Mouse (Mus musculus): ENCODE measurements around the gene Tas2r134. TPM values are rescaled to one million over a fixed set of nuclear protein-coding genes. Genes with fewer than 3 reads are reported as not detected.

The Tas2r134 gene
- not detected for polyA plus RNA-seq (2017; shearing (Covaris generic))

DNA sequence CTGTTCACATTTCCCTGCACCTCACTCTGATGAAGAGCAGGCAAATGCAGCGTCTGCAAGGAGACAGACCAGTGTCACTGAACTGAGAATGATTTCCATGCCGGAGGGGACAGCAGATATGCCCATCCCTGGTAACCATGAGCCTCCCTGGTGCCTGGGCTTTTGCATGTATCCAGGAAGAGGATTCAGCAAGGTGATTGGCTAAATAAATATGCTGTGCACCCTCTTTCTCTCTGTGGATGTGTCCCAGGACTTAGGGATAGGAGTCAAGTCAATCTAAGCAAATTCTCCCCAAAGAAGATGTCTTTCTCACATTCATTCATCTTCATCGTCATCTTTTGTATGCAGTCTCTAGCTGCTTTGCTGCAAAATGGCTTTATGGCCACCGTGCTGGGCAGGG is at the start of gene Tas2r134:
TSS of gene Tas2r134 (plus strand) at position 301 of the 400 bp plus-strand sequence.
- ATAC-seq: no peak

- ATAC-seq: no peak
Observed at GRCm38 (mm10) chr2:51579767-51580166, 47.5 kb upstream of the Tas2r134 start.

DNA sequence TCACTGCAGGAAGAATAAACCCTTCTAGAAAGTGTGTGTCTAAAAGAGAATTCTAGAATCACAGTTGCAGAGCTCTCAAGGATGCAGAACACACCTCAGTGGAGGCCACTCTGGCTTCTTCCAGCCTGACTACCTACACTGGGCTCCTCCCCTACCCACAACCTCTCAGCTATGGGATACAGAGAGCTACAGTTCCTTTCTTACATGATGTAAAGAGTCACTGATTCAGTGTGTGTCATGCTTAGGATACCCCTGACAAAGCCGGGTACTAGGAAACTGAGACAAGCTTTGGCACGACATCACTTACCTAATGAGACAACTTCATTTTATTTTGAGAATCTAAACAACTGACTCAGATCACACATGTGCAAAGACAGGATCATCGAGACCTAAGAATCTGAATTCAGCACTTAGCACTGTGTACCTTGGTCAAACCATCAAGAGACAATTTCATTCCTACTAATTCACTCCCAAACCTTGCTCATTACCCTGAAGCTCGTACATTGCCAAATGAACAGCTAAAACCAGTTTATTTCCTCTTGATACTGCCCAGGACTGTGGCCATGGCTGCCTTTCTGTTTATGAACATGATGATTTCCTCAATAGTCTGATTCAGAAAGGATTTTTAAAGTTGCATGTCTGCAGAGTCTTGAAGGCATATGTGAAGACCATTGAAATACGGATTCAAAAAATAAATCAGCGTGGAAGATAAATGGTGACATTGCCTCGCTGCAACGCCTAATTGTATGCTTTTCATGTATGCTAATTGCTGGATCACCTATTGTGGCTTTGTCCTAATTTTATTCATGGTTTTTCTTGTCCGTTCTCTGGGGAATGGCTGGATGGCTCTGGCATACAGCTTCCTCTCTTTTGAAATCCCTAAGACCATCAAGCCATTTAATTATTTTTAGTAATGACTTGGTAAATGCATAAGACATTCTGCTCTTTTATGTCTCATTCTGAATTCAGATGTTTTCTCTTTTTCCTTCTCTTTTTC is 43.0 kb upstream of the Tas2r134 start:
- no peak for ATAC-seq

DNA sequence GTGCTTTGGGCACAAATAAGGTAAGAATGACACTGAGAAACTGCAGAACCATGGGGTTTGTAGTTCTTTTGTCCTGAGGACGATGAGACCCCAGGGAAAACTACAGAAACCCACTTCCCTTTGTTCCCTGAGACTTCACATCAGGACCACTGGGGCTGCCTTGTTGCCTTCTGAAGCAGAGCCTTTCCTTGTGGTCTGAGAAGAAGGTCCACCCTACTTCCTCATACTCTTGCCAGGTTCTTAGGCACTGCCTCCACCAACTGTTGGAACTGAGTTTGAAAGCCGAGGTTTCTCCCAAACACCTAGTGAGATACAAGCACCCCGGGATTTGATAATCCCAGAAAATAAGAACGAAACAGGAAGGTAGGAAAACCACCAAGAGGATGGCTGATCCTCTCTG is 39.0 kb upstream of the Tas2r134 start:
- no peak for ATAC-seq

GRCm38 (mm10) chr2:51588895-51589294 is 38.4 kb upstream of the Tas2r134 start:
- no peak for ATAC-seq

DNA sequence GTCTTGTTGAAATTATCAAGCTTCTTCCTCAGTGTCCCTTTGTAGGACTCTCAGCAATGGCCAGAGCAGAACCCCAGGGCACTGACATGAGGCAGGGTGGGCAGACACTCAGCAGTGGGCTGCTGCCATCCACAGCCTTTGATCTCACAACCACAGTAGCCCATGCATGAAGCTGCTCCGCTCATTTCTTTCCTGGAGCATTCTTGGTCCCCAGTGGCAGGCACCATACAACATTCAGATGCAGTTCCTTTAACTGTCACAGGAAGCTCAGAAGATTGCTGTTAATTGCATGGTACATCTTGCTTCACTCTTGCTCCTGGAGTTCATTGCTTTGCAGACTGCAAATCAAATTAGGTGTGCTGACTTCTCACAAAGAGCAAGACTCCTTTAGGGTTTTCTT is 37.7 kb upstream of the Tas2r134 start:
- no peak for ATAC-seq

DNA sequence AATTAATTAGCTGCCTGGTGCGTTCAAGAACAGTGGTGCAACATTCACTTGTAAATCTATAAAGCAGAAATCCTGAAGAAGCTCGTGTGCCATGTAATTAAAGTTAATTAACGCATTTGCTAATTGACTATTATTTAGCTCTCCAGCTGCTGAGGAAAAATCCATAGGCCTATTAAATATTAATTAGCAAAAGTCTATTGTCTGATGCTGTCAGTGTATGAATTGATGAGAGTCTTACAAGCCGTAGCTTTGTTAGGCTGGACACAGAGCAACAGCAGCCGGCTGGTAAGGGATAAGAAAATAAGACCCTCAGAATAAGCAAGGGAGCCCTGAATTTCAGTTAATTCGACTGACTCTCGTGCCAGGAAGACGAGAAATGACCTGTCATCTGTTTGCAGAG is 37.0 kb upstream of the Tas2r134 start:
- ATAC-seq: no peak

DNA sequence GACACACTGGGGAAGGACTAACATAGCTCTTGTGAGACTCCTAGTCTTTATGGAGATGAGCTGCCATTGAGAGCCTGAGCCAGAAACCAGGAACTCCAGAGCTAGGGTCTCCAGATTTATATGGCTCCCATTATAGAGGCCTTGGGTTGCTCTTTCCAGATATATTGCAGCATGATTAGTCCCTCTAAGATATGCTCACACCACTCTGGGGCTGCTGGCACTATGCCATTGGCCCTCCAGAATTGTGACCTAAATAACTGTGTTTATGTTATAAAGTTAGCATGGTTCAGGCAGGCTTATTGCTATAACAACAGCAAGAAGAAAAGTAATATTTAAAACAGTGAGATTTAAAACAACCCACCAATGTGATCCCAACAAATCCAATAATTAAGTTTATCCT is 35.2 kb upstream of the Tas2r134 start:
- ATAC-seq: no peak

DNA sequence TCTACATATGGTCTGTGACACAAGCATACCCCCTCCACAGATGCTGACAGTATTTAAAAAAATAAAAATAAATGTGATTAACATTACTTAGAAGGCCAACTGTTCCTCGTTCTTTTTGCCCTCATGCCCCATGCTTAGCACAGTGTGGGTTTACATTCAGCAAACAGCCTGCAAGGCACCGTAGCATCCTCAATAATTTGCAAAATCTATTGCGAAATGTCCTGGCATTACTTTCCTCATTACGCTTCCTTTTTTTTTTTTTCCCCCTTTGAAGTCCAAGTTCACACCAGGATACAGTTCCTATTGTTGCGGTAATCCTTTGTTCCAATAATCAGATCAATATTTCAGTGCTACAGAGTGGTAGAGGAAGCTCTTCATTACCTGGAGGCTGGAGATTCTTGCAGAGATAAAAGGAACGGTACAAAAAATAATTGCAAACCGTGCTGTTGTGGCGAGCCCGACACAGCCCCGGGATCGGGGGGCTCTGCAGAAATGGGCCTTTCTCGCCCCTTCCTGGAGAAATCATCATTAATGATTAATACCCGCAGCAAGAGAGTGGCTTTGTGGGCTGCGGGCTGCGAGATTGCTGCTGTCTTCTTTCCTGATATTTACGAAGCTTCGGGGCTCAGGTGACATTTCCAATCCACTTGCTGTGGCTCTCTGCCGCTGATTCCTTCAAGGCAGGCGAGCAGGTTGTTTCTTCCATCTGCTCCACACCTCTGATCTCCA is 27.7 kb upstream of the Tas2r134 start:
- ATAC-seq: no peak

- no peak for ATAC-seq
Observed at GRCm38 (mm10) chr2:51600202-51600487, 27.2 kb upstream of the Tas2r134 start.

DNA sequence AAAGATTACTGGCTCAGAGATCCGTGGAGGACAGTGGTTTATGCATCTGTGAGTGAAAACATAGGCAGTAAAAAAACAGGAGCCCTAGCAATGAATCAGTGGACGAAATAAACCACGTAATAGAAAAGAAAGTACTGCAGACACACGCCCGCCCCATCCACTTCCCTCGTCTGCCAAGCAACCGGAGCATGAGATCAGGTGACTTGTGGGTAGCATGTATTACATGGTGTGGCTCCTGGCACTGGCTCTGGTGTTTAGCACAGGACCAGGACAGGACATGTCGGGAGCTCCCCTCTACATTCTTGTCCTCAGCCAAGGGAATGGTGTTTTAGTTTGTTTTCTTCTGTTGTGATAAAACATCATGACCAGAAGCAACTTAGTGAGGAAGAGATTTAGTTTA is 26.4 kb upstream of the Tas2r134 start:
- ATAC-seq: no peak

DNA sequence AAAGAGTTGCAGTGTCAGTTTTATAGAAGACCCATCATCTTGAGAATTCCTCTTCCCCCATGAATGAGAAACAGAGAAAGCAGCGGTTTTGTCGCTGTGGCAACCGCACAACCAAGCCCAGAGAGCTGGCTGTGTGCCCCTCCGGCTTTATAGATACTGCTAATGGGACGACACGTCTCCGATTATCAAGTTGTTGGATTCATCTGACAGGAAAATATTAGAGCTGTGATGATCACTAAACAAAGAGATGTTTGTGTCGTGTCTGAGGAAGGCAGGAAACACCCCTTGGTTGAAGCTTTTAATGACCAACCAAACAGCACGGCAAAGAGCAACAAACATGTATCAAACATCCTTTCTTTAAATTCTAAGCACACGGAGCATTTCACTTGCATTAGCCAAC is 17.0 kb upstream of the Tas2r134 start:
- ATAC-seq: no peak

DNA sequence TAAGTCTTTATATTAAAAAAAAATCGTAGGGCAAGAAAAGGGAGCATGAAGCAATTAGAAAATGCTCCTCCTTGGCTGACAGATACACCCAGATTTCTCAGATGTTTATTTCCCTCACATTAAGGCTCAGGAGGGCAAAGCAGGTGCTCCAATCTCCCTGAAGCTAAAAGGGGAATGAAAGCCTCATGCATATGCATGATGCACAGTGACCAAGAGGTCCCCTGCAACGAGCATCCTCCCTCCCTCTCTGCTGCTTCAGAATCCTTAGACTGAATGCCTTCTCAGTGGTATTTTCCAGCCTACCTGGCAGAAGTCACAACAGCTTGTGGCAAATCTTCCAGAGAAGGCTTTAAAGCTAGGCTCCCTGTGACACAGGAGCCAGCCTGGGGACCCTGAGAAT is 16.4 kb upstream of the Tas2r134 start:
- ATAC-seq: no peak

DNA sequence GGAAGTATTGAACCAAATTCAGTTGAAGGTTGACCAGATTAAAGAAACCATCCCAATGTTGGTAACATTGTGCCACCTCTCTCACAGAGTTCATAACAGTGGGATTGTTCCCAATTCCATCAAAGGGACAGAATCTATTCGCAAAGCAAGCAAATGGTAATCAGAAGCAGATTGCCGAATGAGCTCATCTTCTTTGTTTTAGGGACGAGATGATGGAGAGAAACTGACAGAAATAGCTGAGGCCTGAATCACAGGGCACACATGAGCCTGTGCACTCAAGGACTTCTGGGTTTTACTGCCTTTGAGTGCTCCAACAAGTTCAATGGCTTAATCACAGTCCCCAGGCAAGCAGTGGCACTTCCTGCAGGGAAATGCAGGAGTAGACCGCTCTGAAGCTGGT is 13.6 kb upstream of the Tas2r134 start:
- no peak for ATAC-seq

GRCm38 (mm10) chr2:51621931-51622330 is 5.4 kb upstream of the Tas2r134 start:
- no peak for ATAC-seq

DNA sequence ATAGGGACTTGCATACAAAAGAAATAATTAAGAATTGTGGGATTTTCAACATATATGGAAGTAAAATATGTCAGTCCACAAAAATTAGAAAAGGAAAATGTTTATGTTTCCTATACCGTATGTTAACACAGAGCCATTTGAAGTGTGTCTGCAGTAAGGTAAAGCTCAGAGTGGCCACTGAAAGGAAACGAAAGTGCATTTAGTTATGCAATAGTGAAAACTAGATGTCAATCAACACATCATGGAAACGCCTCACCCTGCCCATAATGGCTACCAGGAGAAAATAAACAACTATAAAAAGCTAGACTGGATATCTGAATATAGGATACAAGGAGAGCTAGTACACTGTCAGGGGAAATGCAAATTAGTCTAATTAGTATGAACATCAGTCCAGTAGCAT is 1.3 kb upstream of the Tas2r134 start:
- ATAC-seq: no peak

DNA sequence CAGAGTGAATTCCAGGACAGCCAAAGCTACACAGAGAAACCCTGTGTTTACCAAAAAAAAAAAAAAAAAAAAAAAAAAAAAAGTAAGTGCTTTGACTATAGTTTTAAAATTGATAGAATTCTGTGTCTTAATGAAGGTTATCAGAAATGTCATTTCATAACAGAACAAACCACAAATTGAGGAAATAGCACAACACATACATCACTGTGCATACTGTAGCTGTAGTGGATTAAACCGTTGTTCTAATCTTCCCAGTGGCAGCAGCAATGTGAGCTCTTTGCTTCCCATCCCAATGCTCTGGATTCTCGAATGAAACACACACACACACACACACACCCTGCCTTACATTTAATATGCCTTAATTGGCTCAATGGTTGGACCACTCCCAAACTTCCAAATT is 4.1 kb downstream of the Tas2r134 start:
- ATAC-seq: no peak

DNA sequence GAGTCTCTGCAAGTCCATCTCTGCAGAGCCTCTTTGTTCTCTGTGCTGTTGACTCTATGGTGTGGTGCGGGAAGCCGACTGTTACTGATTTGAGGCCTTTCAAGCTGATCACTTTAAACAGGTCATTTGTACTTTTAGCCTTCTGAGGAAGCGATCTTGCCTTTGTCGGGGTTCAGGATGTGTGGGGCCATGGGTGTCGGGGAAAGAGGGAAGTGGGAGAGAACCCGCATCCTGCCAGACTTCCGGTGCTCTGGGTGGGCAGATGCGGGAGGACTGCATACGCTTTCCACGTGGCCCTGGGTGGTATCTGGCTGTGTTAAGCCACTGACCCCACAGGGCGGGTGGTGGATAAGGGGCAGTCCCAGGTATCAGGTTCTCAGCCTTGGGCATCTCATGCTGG is 10.4 kb downstream of the Tas2r134 start:
- no peak for ATAC-seq

GRCm38 (mm10) chr2:51641635-51642034 is 14.3 kb downstream of the Tas2r134 start:
- ATAC-seq: no peak

- no peak for ATAC-seq
Observed at GRCm38 (mm10) chr2:51643244-51644139, 16.2 kb downstream of the Tas2r134 start.

DNA sequence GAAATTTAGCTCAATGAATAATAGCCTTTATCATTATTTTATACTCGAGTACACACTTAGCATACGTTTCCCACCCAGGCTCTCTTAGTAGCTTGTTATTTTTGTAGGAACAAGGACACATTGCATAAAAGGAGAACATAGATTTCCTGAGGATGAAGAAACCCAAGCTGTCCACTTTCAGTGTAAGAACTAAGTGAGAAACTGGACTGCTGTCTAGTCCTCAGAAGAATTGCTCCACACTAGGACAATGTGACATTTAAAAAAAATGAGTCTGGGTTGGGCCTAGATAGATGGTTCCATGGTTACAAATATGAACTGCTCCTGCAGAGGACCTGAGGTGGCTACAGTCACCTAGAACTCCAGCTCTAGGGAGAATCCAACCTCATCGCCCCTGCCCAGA is 20.7 kb downstream of the Tas2r134 start:
- ATAC-seq: no peak

DNA sequence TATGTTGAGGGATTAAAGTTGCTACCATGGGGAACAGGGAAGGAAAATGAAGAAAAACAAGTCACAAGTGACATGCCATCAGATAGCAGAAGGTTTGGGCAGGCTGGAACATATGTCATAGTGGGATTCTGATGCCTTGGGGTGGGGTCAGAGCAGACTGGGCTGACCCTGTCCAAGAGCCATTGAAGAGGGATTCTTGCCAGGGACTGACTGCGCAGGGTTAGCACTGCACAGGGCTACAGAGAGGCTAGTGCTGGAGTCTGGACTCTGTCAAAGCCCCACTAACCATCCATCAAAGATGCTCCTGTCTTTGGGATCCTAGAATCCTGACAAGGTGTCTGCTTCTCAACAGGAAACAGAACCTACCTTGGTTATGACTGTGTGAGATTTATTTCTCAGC is 22.6 kb downstream of the Tas2r134 start:
- ATAC-seq: no peak

GRCm38 (mm10) chr2:51652086-51652485 is 24.8 kb downstream of the Tas2r134 start:
- no peak for ATAC-seq

Data from CD4-positive, CD25-positive, alpha-beta regulatory T cell, adult 4 months (primary cell).